Mouse (Mus musculus) layer of hippocampus, adult 9-11 months (tissue): Measurements from ENCODE around the gene Cracr2a.
A peak's percentile ranks its signal among the peaks of the same experiment; 100 is the strongest.

ENCODE experiments used
- DNase-seq: peaks from one replicate; pipeline ENCODE4 v3.0.0; 2022

Cracr2a gene

GRCm38 (mm10) chr6:127571849-127572550, 10.9 kb downstream of the Cracr2a start:
- no peak for DNase-seq

GRCm38 (mm10) chr6:127573779-127574463, 12.8 kb downstream of the Cracr2a start:
- no peak for DNase-seq

- no peak for DNase-seq
Observed at GRCm38 (mm10) chr6:127575194-127575593, 14.1 kb downstream of the Cracr2a start.

- no peak for DNase-seq
Observed at GRCm38 (mm10) chr6:127577688-127578087, 16.6 kb downstream of the Cracr2a start.

- no peak for DNase-seq
Observed at GRCm38 (mm10) chr6:127578316-127578715, 17.2 kb downstream of the Cracr2a start.

GRCm38 (mm10) chr6:127578810-127579209, 17.7 kb downstream of the Cracr2a start:
- no peak for DNase-seq

GRCm38 (mm10) chr6:127581915-127582314, 20.8 kb downstream of the Cracr2a start:
- DNase-seq: no peak

GRCm38 (mm10) chr6:127582391-127583176, 21.4 kb downstream of the Cracr2a start:
- peak; percentile 79 for DNase-seq

- DNase-seq: no peak
Observed at GRCm38 (mm10) chr6:127591467-127591866, 30.3 kb downstream of the Cracr2a start.

- DNase-seq: peak; percentile 29
Observed at GRCm38 (mm10) chr6:127593487-127593886, 32.3 kb downstream of the Cracr2a start.

- no peak for DNase-seq
Observed at GRCm38 (mm10) chr6:127599280-127599679, 38.1 kb downstream of the Cracr2a start.

GRCm38 (mm10) chr6:127605067-127606025, 44.2 kb downstream of the Cracr2a start:
- DNase-seq: no peak

- DNase-seq: no peak
Observed at GRCm38 (mm10) chr6:127609673-127610072, 48.5 kb downstream of the Cracr2a start.

- no peak for DNase-seq
Observed at GRCm38 (mm10) chr6:127611216-127611615, 50.1 kb downstream of the Cracr2a start.

- no peak for DNase-seq
Observed at GRCm38 (mm10) chr6:127614083-127614984, 53.2 kb downstream of the Cracr2a start.

GRCm38 (mm10) chr6:127616623-127617022, 55.5 kb downstream of the Cracr2a start:
- DNase-seq: peak; percentile 6

- DNase-seq: no peak
Observed at GRCm38 (mm10) chr6:127617258-127618025, 56.3 kb downstream of the Cracr2a start.

GRCm38 (mm10) chr6:127618686-127619085, 57.5 kb downstream of the Cracr2a start:
- DNase-seq: no peak

GRCm38 (mm10) chr6:127625135-127625534, 64.0 kb downstream of the Cracr2a start:
- DNase-seq: peak; percentile 41

GRCm38 (mm10) chr6:127627453-127627852, 66.3 kb downstream of the Cracr2a start:
- DNase-seq: no peak
